In genomic region chr1:143554621-143555020, GRCm38 (mm10) we compare ENCODE assay signal across 28 mouse cellular contexts.
"Had no signal": no experiment of that assay in that cellular context is flagged by ENCODE, and none has a peak within 500 bp of the region (broad histone marks: within the 10 kb centered on the region; RNA-seq: fewer than 3 reads in every experiment).

No protein-coding gene starts in this region.

- H3K4me1 ChIP-seq: heart, embryonic 13.5 days; heart, embryonic 15.5 days; hindbrain, embryonic 10.5 days; hindbrain, embryonic 12.5 days; intestine, embryonic 15.5 days; limb, embryonic 10.5 days; limb, embryonic 12.5 days had no signal

- H3K4me2 ChIP-seq: heart, embryonic 11.5 days; heart, embryonic 13.5 days; heart, embryonic 15.5 days; hindbrain, embryonic 12.5 days; hindbrain, embryonic 14.5 days; intestine, embryonic 15.5 days; limb, embryonic 12.5 days; liver, embryonic 11.5 days had no signal

- H3K9me3 ChIP-seq: heart, embryonic 13.5 days; heart, embryonic 15.5 days; hindbrain, embryonic 10.5 days; hindbrain, embryonic 12.5 days; intestine, embryonic 15.5 days; limb, embryonic 10.5 days; limb, embryonic 12.5 days had no signal

- H3K27ac ChIP-seq: heart, adult 2 months; heart, embryonic 13.5 days; heart, embryonic 15.5 days; hindbrain, embryonic 10.5 days; hindbrain, embryonic 12.5 days; hindbrain, embryonic 14.5 days; intestine, embryonic 15.5 days; layer of hippocampus, adult 2 months; left cerebral cortex, adult 2 months; limb, embryonic 10.5 days; limb, embryonic 12.5 days; liver, embryonic 14.5 days had no signal

- ATAC-seq: hindbrain, embryonic 16.5 days; inflammation-experienced regulatory T-cells, adult 6 months; intestine, embryonic 15.5 days; intestine, postnatal 0 days had no signal

- H3K9ac ChIP-seq: heart, embryonic 13.5 days; heart, embryonic 15.5 days; hindbrain, embryonic 12.5 days; hindbrain, embryonic 14.5 days; intestine, embryonic 15.5 days; limb, embryonic 12.5 days; liver, embryonic 14.5 days had no signal

- DNase-seq: gastrocnemius, postnatal 14 days; gastrocnemius, postnatal 36 days; heart, adult 11 months; heart, adult 2 months; heart, postnatal 14 days; heart, postnatal 4 days; kidney, adult 18-20 months; kidney, adult 8-10 months; kidney, postnatal 10 days; kidney, postnatal 25 days; kidney, postnatal 4 days; lung, adult 2 months had no signal

- H3K27me3 ChIP-seq: heart, embryonic 13.5 days; heart, embryonic 15.5 days; hindbrain, embryonic 12.5 days; intestine, embryonic 15.5 days; limb, embryonic 12.5 days had no signal

- H3K4me3 ChIP-seq: heart, adult 2 months; heart, embryonic 13.5 days; heart, embryonic 15.5 days; hindbrain, embryonic 10.5 days; hindbrain, embryonic 12.5 days; intestine, embryonic 15.5 days; layer of hippocampus, adult 2 months; left cerebral cortex, adult 2 months; limb, embryonic 10.5 days; limb, embryonic 12.5 days had no signal

- H3K36me3 ChIP-seq: heart, embryonic 13.5 days; heart, embryonic 15.5 days; hindbrain, embryonic 10.5 days; hindbrain, embryonic 12.5 days; intestine, embryonic 15.5 days; limb, embryonic 10.5 days; limb, embryonic 12.5 days had no signal
